Mouse (Mus musculus) mesoderm, embryonic 11.5 days (tissue): Measurements from ENCODE around the gene Myl7.
"Not testable (repeated sequence)": the region's sequence is repeated elsewhere in the genome, so short reads cannot be mapped to it uniquely, and the experiment has no call there.

Experiments used
- DNase-seq: peaks from one replicate; pipeline ENCODE4 v3.0.0-alpha.2; 2012; ENCODE audit warnings: low read depth, low spot score

Gene Myl7

GRCm38 (mm10) chr11:5898531-5898930 is at the start of gene Myl7:
Gene Myl7 (minus strand): TSS chr11:5898782.
- DNase-seq: no peak

- DNase-seq: no peak
Measured at GRCm38 (mm10) chr11:5947796-5948195, 49.2 kb upstream of the Myl7 start.

GRCm38 (mm10) chr11:5945096-5945495 is 46.5 kb upstream of the Myl7 start:
- no peak for DNase-seq

- DNase-seq: no peak
Measured at GRCm38 (mm10) chr11:5942966-5943365, 44.4 kb upstream of the Myl7 start.

- not testable (repeated sequence) for DNase-seq
Measured at GRCm38 (mm10) chr11:5934531-5934930, 35.9 kb upstream of the Myl7 start.

- not testable (repeated sequence) for DNase-seq
Measured at GRCm38 (mm10) chr11:5931947-5932346, 33.4 kb upstream of the Myl7 start.

GRCm38 (mm10) chr11:5930578-5930977 is 32.0 kb upstream of the Myl7 start:
- DNase-seq: no peak

- no peak for DNase-seq
Measured at GRCm38 (mm10) chr11:5926696-5927220, 28.2 kb upstream of the Myl7 start.

GRCm38 (mm10) chr11:5924699-5925098 is 26.1 kb upstream of the Myl7 start:
- DNase-seq: no peak

GRCm38 (mm10) chr11:5920323-5920960 is 21.9 kb upstream of the Myl7 start:
- no peak for DNase-seq

- DNase-seq: no peak
Measured at GRCm38 (mm10) chr11:5919606-5920005, 21.0 kb upstream of the Myl7 start.

GRCm38 (mm10) chr11:5918111-5918510 is 19.5 kb upstream of the Myl7 start:
- no peak for DNase-seq

GRCm38 (mm10) chr11:5916178-5916548 is 17.6 kb upstream of the Myl7 start:
- no peak for DNase-seq

GRCm38 (mm10) chr11:5915429-5916177 is 17.0 kb upstream of the Myl7 start:
- DNase-seq: no peak

- DNase-seq: no peak
Measured at GRCm38 (mm10) chr11:5914940-5915339, 16.4 kb upstream of the Myl7 start.

GRCm38 (mm10) chr11:5913936-5914335 is 15.4 kb upstream of the Myl7 start:
- DNase-seq: no peak

- no peak for DNase-seq
Measured at GRCm38 (mm10) chr11:5913256-5913655, 14.7 kb upstream of the Myl7 start.

GRCm38 (mm10) chr11:5912635-5913034 is 14.1 kb upstream of the Myl7 start:
- DNase-seq: no peak

- no peak for DNase-seq
Measured at GRCm38 (mm10) chr11:5908642-5909041, 10.1 kb upstream of the Myl7 start.

GRCm38 (mm10) chr11:5907096-5907495 is 8.5 kb upstream of the Myl7 start:
- no peak for DNase-seq

GRCm38 (mm10) chr11:5905778-5906518 is 7.4 kb upstream of the Myl7 start:
- no peak for DNase-seq

GRCm38 (mm10) chr11:5904871-5905270 is 6.3 kb upstream of the Myl7 start:
- DNase-seq: no peak
